Mouse (Mus musculus) embryonic facial prominence, embryonic 15.5 days (tissue): Measurements from ENCODE around the gene Igsf9b. TPM values are rescaled to one million over a fixed set of nuclear protein-coding genes. Genes with fewer than 3 reads are reported as not detected.

Experiments used
- ATAC-seq: fragments of 200-750 bp; cut with Nextera tagmentation; 2 replicates; pipeline ENCODE4 v1.8.0; 2017; ENCODE audit warnings: low read depth, moderate TSS enrichment; ENCODE audit not compliant: insufficient number of reproducible peaks, low FRiP score, low TSS enrichment
- H3K27ac ChIP-seq: fragments of 300-500 bp; sonication (generic); replicated peaks from 2 replicates; pipeline ENCODE4 v1.5.1; 2015; ENCODE audit warnings: mild to moderate bottlenecking, inconsistent platforms
- H3K27me3 ChIP-seq: fragments of 300-500 bp; sonication (generic); 2 replicates; pipeline ENCODE4 v1.6.1; 2015; ENCODE audit warnings: inconsistent platforms
- H3K36me3 ChIP-seq: fragments of 300-500 bp; sonication (generic); 2 replicates; pipeline ENCODE4 v1.6.1; 2015; ENCODE audit warnings: mild to moderate bottlenecking, inconsistent platforms
- H3K4me1 ChIP-seq: fragments of 300-500 bp; sonication (generic); 2 replicates; pipeline ENCODE4 v1.6.1; 2015; ENCODE audit warnings: inconsistent platforms
- H3K4me2 ChIP-seq: fragments of 300-500 bp; sonication (generic); replicated peaks from 2 replicates; pipeline ENCODE4 v1.6.1; 2015; ENCODE audit warnings: mild to moderate bottlenecking, inconsistent platforms
- H3K4me3 ChIP-seq: fragments of 300-500 bp; sonication (generic); replicated peaks from 2 replicates; pipeline ENCODE4 v1.5.1; 2015; ENCODE audit warnings: mild to moderate bottlenecking, inconsistent platforms
- H3K9ac ChIP-seq: fragments of 300-500 bp; sonication (generic); 2 replicates; pipeline ENCODE4 v1.6.1; 2015; ENCODE audit warnings: inconsistent platforms
- H3K9me3 ChIP-seq: fragments of 300-500 bp; sonication (generic); replicated peaks from 2 replicates; pipeline ENCODE4 v1.6.1; 2016; ENCODE audit warnings: inconsistent platforms
- WGBS: fragments of 180-500 bp; shearing (Covaris S2); methylation state at CpG from one replicate; pipeline ENCODE4 v1.1.7; 2015; 5-methylcytosine and 5-hydroxymethylcytosine counted together
- polyA plus RNA-seq: library from polyadenylated mRNA; unstranded; fragments of >200 nt; fragmentation: Nextera tagmentation; extraction: Ambion mirVana; gene quantifications from 2 replicates; pipeline ENCODE4 v1.2.1, GENCODE M21; 2015

Igsf9b gene
- polyA plus RNA-seq, 1 experiment from 2014 or later: 2.6 TPM

- Histone ChIP-seq H3K4me1 (no peaks in the 10 kb centered on the region), H3K27me3 (no peaks in the 10 kb centered on the region), H3K9ac (no peak overlapping the region), H3K4me2 (no peak overlapping the region), H3K4me3 (no peak overlapping the region), H3K36me3 (no peaks in the 10 kb centered on the region), H3K9me3 (no peaks in the 10 kb centered on the region), H3K27ac (no peak overlapping the region)
- no peak for ATAC-seq
- 90% methylated on average over 4 of the region's 4 CpGs for WGBS
These were observed 38.1 kb downstream of the Igsf9b start for GRCm38 (mm10) chr9:27336962-27337636.

DNA sequence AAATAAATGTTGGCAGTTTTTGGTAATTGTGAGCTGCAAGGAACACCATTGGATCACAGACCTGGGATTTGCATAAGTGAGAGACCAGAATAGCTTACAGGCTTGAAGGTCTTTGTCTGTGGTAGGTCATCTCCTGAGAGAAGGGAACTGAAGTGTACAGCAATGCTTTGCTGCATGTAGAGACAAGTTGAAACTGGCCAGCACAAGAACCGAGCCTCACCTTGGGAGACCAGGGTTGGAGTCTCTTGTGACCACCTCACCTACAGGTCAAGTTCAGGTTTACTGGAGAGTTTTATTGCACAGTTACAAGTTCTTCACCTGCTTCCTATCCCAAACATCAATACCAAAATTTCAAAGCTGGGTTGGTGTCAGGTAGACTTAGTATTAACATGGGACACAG lies 40.2 kb downstream of the Igsf9b start:
- WGBS: 86% methylated on average over 1 of the region's 1 CpGs
- Histone ChIP-seq H3K36me3 (no peaks in the 10 kb centered on the region), H3K9ac (no peak overlapping the region), H3K27me3 (no peaks in the 10 kb centered on the region), H3K4me2 (no peak overlapping the region), H3K4me3 (no peak overlapping the region), H3K9me3 (no peaks in the 10 kb centered on the region), H3K27ac (no peak overlapping the region), H3K4me1 (no peaks in the 10 kb centered on the region)
- no peak for ATAC-seq

DNA sequence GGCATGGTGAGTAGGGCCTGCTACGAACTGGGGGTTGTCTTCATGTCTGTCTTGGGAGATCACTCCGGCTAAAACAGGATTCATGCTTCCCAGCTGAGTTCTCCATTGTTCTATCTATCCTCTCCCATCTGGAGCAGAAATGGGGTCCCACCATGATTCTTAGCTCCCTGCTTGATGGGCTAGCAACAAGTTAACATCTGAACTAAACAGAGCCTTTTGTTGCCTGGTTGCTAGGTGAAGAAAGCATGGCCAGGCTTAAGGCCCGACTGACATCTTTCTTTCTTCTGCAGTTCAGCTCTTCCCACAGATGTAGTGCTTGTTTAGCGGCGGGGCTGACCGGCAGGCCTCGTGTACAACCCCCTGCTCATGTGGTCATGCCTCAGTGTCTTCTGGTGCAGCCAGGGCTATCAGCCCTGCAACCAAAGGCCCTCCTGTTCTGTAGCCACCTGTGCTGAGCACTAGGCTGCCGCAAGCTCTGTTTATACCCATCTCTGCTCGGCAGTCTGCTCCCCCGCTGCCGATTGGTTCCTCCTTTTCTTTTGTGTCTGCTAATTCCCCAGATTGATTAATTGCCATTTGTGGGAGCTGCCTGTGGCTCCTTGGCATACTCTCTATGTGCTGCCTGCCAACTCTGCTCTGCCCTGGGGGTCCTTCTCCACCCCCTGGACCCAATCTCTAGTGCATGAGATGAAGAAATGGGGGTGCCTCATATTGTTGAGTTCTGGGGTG lies 47.7 kb downstream of the Igsf9b start:
- H3K27me3 ChIP-seq: no peaks in the 10 kb centered on the region
- WGBS: 72% methylated on average over 11 of the region's 11 CpGs
- H3K9me3 ChIP-seq: no peaks in the 10 kb centered on the region
- H3K9ac ChIP-seq: no peak overlapping the region
- no peaks in the 10 kb centered on the region for H3K36me3 ChIP-seq
- ATAC-seq: no peak
- H3K27ac ChIP-seq: no peak overlapping the region
- no peaks in the 10 kb centered on the region for H3K4me1 ChIP-seq
- H3K4me3 ChIP-seq: no peak overlapping the region
- H3K4me2 ChIP-seq: no peak overlapping the region

DNA sequence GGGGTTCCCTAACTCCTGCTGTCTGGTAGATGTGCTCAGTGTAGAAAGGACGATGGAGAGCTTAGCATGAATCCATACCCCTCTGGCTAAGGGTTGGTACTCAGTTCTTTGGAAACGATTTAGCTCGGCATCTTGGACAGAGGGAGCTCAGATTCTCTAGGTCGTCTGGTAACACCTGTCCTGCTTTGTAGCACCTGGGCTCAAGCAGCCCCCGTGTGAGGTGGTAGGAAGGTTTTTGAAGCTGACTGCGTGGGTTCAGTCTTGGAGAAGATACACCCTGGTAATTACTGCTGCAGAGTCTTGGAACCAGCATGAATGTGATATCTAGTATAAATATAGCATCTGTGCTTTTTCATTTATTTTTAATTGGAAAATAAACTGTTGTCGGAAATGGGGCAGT lies 54.1 kb downstream of the Igsf9b start:
- no peak overlapping the region for H3K4me2 ChIP-seq
- no peaks in the 10 kb centered on the region for H3K4me1 ChIP-seq
- no peak overlapping the region for H3K4me3 ChIP-seq
- H3K36me3 ChIP-seq: no peaks in the 10 kb centered on the region
- ATAC-seq: no peak
- H3K27me3 ChIP-seq: no peaks in the 10 kb centered on the region
- no peaks in the 10 kb centered on the region for H3K9me3 ChIP-seq
- no peak overlapping the region for H3K9ac ChIP-seq
- WGBS: 79% methylated on average over 7 of the region's 7 CpGs
- H3K27ac ChIP-seq: no peak overlapping the region

- no peak overlapping the region for H3K27ac ChIP-seq
- H3K9ac ChIP-seq: no peak overlapping the region
- WGBS: 85% methylated on average over 6 of the region's 6 CpGs
These were observed 58.9 kb downstream of the Igsf9b start for GRCm38 (mm10) chr9:27357893-27358292.

GRCm38 (mm10) chr9:27367231-27367630 lies 68.2 kb downstream of the Igsf9b start:
- no peak for ATAC-seq
- no peaks in the 10 kb centered on the region for H3K4me1 ChIP-seq
- H3K9ac ChIP-seq: no peak overlapping the region
- H3K27me3 ChIP-seq: no peaks in the 10 kb centered on the region
- H3K27ac ChIP-seq: no peak overlapping the region
- no peak overlapping the region for H3K4me3 ChIP-seq
- H3K9me3 ChIP-seq: no peaks in the 10 kb centered on the region
- WGBS: 60% methylated on average over 2 of the region's 2 CpGs
- H3K36me3 ChIP-seq: no peaks in the 10 kb centered on the region
- H3K4me2 ChIP-seq: no peak overlapping the region

More at GRCm38 (mm10) chr9:27357893-27358292, 58.9 kb downstream of the Igsf9b start:
- Histone ChIP-seq H3K9me3 (no peaks in the 10 kb centered on the region), H3K4me2 (no peak overlapping the region), H3K4me1 (no peaks in the 10 kb centered on the region), H3K27me3 (no peaks in the 10 kb centered on the region), H3K4me3 (no peak overlapping the region), H3K36me3 (no peaks in the 10 kb centered on the region)
- ATAC-seq: no peak

GRCm38 (mm10) chr9:27369108-27369507 lies 70.1 kb downstream of the Igsf9b start:
- H3K4me2 ChIP-seq: no peak overlapping the region
- no peaks in the 10 kb centered on the region for H3K27me3 ChIP-seq
- no peak overlapping the region for H3K9ac ChIP-seq
- WGBS: 55% methylated on average over 2 of the region's 2 CpGs
- no peak; the same call in 1 of the 2 replicates for ATAC-seq
- no peaks in the 10 kb centered on the region for H3K4me1 ChIP-seq
- H3K4me3 ChIP-seq: no peak overlapping the region
- H3K27ac ChIP-seq: no peak overlapping the region
- no peaks in the 10 kb centered on the region for H3K9me3 ChIP-seq
- H3K36me3 ChIP-seq: no peaks in the 10 kb centered on the region

- no peak for ATAC-seq
- H3K4me3 ChIP-seq: no peak overlapping the region
These were observed 76.7 kb downstream of the Igsf9b start for GRCm38 (mm10) chr9:27375746-27376145.

GRCm38 (mm10) chr9:27386951-27387350 lies 87.9 kb downstream of the Igsf9b start:
- no peaks in the 10 kb centered on the region for H3K36me3 ChIP-seq
- no peak for ATAC-seq

More at GRCm38 (mm10) chr9:27375746-27376145, 76.7 kb downstream of the Igsf9b start:
- no peaks in the 10 kb centered on the region for H3K36me3 ChIP-seq
- no peak overlapping the region for H3K9ac ChIP-seq
- 61% methylated on average over 1 of the region's 1 CpGs for WGBS
- no peak overlapping the region for H3K4me2 ChIP-seq
- no peak overlapping the region for H3K27ac ChIP-seq
- H3K4me1 ChIP-seq: no peaks in the 10 kb centered on the region
- H3K9me3 ChIP-seq: no peaks in the 10 kb centered on the region
- H3K27me3 ChIP-seq: no peaks in the 10 kb centered on the region

DNA sequence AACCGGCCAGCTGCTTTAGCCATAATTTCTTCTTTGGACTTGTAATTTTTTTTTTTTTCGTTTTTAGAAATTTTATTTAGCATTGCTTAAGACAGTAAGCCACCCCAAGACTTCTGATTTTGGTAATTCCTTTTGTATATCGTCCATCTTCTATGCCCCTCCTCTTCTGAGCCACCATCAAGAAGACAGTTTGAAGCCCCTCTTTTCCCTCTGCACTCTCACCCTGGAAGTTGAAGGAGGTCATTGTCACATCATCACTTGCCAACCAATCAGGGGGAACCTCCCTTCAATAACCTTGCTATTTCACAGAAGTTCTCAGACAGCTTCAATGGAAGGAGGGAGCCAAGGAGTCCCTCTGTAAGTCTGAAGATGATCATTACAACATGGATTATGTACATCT lies 97.5 kb downstream of the Igsf9b start, which contains the start of gene Spata19:
Spata19 (plus strand) TSS at position 301 of the 400 bp plus-strand sequence.
- H3K36me3 ChIP-seq: no peaks in the 10 kb centered on the region
- no peak within 1 kb of the TSS for H3K9ac ChIP-seq
- no peak within 1 kb of the TSS for H3K4me3 ChIP-seq
- H3K27me3 ChIP-seq: peaks cover 4% of the 10 kb centered on the region; the same call in 1 of the 2 replicates
- no peak within 1 kb of the TSS for H3K4me2 ChIP-seq
- 64% methylated on average over 3 of the region's 3 CpGs for WGBS
- no peak within 1 kb of the TSS for H3K27ac ChIP-seq
- H3K4me1 ChIP-seq: no peaks in the 10 kb centered on the region
- ATAC-seq: no peak
- H3K9me3 ChIP-seq: no peaks in the 10 kb centered on the region

More at GRCm38 (mm10) chr9:27386951-27387350, 87.9 kb downstream of the Igsf9b start:
- WGBS: 85% methylated on average over 3 of the region's 3 CpGs
- H3K27me3 ChIP-seq: no peaks in the 10 kb centered on the region
- H3K4me3 ChIP-seq: no peak overlapping the region
- H3K4me2 ChIP-seq: no peak overlapping the region
- H3K4me1 ChIP-seq: no peaks in the 10 kb centered on the region
- H3K27ac ChIP-seq: no peak overlapping the region
- H3K9ac ChIP-seq: no peak overlapping the region
- H3K9me3 ChIP-seq: no peaks in the 10 kb centered on the region

DNA sequence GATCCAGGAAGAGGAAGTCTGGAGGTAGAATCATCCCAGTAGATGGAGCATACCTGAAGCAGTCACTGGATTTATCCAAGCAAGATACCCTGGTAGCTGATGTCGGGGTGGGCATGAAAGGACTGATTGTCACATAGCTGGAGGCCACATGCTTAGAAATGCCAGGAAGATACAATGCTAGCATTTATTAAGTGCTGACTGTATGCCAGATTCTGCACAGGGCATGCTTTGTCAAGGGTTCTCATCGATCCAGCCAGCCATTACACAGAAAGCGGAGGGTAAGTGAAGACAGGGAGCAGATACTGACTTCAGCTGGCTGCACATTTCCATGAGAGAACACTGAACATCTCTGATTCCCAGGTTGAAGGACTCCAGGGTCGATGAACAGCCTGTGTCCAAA lies 102.2 kb downstream of the Igsf9b start:
- Histone ChIP-seq H3K27ac (no peak overlapping the region), H3K4me1 (no peaks in the 10 kb centered on the region)
- 70% methylated on average over 4 of the region's 4 CpGs for WGBS

More for the DNA sequence above, 102.2 kb downstream of the Igsf9b start:
- no peaks in the 10 kb centered on the region for H3K36me3 ChIP-seq
- H3K9me3 ChIP-seq: no peaks in the 10 kb centered on the region
- ATAC-seq: no peak
- H3K9ac ChIP-seq: no peak overlapping the region
- peaks cover 4% of the 10 kb centered on the region; the same call in 1 of the 2 replicates for H3K27me3 ChIP-seq
- no peak overlapping the region for H3K4me2 ChIP-seq
- H3K4me3 ChIP-seq: no peak overlapping the region
